Mouse (Mus musculus) embryo, embryonic 11.5 days (tissue): Measurements from ENCODE around the gene Gucy2c.

Experiments
- DNase-seq: peaks from one replicate; pipeline ENCODE4 v3.0.0-alpha.2; 2012; ENCODE audit warnings: low read depth, low spot score

Gene Gucy2c

DNA sequence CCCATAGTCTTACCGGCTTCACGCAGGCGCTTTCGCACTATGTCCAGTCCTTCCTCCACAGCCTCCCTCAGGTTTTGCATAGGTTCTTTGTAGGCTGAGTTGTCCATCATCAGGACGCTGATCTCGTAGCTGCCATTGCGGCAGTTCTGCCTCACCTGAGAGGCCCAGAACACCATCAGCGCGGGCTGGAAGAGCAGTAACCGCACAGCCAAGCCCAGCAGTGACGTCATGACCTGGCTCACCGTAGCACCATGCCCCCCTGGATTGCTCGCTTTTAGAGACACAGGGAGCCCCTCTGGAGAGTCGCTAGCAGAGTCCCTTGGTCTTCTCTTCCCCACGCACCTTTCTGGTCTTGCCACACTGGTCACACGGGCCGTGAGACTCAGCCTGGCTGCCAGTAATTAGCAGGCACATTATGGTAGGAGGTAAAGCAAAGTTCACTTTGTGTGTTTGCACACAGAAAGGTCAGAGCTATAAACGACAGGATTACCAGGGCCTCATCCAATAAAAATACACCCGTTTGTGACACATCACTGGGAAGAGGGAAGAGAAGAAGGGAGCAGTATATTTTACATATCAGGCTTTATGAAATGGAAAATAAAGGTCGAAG, at the start of gene Gucy2c:
Gucy2c (minus strand) TSS at position 389 of the 610 bp plus-strand sequence.
- no peak for DNase-seq

GRCm38 (mm10) chr6:136828681-136829080, 47.1 kb upstream of the Gucy2c start:
- no peak for DNase-seq

GRCm38 (mm10) chr6:136827881-136828561, 46.5 kb upstream of the Gucy2c start, which contains the start of gene Wbp11:
Gene Wbp11 (minus strand): TSS chr6:136828233.
- peak; percentile 91 for DNase-seq

- no peak for DNase-seq
Measured at GRCm38 (mm10) chr6:136827516-136827880, 45.9 kb upstream of the Gucy2c start, which contains the start of gene BC049715. Gene BC049715 (plus strand): TSS chr6:136827626.

- no peak for DNase-seq
Measured at GRCm38 (mm10) chr6:136827116-136827515, 45.6 kb upstream of the Gucy2c start.

- DNase-seq: no peak
Measured at GRCm38 (mm10) chr6:136824987-136825386, 43.4 kb upstream of the Gucy2c start.

DNA sequence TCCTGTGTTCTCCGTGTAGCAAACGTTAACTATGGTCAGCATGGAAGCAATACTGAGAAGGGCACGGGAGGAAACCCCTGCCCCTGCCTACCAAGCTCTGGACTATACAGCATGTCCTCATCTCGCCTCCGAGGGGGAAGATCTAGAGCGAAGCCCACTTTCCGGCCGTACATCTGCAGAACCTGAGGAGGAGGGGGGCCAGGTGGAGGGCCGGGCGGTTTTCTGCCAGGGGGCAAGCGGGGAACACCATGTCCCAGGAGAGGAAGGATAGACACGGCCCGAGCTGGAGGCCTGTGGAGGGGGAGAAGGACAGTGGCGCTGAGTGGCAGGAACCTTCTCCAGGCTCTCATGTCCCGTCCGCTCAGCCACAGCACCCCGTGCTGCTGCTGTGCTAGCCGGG, 39.5 kb upstream of the Gucy2c start:
- no peak for DNase-seq

GRCm38 (mm10) chr6:136820381-136820780, 38.8 kb upstream of the Gucy2c start:
- DNase-seq: no peak

GRCm38 (mm10) chr6:136817549-136817948, 36.0 kb upstream of the Gucy2c start:
- no peak for DNase-seq

GRCm38 (mm10) chr6:136816826-136817225, 35.3 kb upstream of the Gucy2c start:
- no peak for DNase-seq

GRCm38 (mm10) chr6:136815381-136815780, 33.8 kb upstream of the Gucy2c start:
- no peak for DNase-seq

DNA sequence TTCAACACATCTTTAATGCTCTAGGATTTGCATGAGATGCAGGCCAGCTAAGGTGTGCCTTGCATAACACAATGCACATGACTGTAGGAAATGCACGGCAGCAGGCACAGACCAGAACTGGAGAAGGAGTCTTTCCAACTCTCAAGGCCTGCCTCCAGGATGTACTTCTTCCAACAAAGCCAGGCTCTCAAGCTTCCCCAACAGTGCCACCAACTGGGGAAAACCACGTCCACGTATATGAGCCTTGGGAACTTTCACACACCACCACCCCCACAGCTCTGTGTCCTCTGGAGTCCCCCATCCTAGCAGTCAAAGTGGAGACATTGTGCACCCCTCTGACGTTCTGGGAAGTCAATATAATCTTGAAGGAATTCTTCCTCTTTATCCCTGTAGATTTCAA, 31.6 kb upstream of the Gucy2c start:
- DNase-seq: no peak

- DNase-seq: no peak
Measured at GRCm38 (mm10) chr6:136811196-136811595, 29.6 kb upstream of the Gucy2c start.

- no peak for DNase-seq
Measured at GRCm38 (mm10) chr6:136809673-136810072, 28.1 kb upstream of the Gucy2c start.

DNA sequence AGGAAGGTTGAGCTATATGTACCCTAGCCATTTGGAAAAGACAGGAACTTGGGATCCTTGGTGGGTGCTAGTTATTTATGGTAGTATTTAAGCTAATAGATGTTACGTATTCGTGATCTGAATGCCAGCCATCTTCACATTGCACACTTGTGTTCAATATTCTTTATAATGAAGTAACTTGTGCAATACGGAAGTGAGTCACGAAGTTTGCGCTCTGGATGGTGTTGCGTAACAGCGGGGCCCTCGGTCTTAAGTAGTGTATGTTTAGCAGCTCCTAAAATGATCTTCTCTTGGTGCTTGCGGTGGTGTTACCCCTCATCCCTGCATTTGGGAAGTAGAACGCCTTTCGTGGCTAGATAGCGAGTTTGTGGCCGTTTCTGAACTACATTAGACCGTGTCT, 27.5 kb upstream of the Gucy2c start:
- no peak for DNase-seq

DNA sequence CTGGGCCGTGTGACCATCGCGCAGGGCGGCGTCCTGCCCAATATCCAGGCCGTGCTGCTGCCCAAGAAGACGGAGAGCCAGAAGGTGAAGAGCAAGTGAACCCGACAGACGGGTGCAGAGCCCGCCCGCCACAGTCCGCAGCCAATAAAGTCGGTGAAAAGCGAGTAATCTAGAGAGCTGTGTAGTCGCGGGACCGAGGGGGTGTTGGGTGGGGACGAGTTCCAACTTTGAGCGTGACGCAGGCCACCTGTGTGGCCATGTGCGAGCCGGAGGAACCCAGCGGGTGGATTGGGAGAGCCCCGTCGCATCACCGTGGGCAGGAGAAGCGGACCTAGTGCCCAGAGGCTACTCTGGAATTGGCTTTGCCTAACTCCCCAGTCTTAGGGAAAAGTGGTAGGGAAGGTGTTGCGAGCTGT, 27.1 kb upstream of the Gucy2c start:
- no peak for DNase-seq

GRCm38 (mm10) chr6:136808014-136808417, 26.5 kb upstream of the Gucy2c start, which contains the start of gene H2afj:
Gene H2afj (plus strand): TSS chr6:136808244.
- DNase-seq: peak; percentile 91

DNA sequence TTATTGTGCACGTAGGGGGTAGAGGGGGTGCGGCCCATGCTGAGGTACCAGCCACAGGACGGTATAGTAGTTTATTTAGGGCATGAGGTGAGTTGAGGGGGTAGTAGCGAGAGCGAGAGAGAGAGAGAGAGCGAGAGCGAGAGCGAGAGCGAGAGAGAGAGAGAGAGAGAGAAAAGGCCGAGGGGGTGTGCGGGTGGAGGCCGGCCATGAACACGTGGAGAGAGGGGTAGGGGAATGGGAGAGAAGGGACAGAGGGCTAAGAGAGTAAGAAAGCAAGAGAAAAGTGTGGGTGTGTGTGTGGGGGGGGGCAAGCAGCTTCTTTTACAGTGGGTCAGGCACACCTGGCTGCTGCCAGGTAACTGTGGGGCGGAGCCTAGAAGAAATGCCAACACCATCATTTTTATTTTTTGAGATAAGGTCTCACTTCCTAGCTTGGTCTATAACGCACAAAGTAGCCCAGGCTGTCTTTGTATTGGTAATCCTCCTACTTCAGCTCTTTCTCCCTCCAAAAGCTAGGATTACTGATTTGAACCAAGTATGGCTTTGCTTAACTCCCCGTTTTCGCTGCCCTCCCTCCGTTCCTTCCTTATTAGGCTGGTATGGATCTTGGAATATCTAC, 25.9 kb upstream of the Gucy2c start:
- no peak for DNase-seq

- no peak for DNase-seq
Measured at GRCm38 (mm10) chr6:136806819-136807218, 25.3 kb upstream of the Gucy2c start.

GRCm38 (mm10) chr6:136805409-136805775, 23.8 kb upstream of the Gucy2c start:
- DNase-seq: no peak

DNA sequence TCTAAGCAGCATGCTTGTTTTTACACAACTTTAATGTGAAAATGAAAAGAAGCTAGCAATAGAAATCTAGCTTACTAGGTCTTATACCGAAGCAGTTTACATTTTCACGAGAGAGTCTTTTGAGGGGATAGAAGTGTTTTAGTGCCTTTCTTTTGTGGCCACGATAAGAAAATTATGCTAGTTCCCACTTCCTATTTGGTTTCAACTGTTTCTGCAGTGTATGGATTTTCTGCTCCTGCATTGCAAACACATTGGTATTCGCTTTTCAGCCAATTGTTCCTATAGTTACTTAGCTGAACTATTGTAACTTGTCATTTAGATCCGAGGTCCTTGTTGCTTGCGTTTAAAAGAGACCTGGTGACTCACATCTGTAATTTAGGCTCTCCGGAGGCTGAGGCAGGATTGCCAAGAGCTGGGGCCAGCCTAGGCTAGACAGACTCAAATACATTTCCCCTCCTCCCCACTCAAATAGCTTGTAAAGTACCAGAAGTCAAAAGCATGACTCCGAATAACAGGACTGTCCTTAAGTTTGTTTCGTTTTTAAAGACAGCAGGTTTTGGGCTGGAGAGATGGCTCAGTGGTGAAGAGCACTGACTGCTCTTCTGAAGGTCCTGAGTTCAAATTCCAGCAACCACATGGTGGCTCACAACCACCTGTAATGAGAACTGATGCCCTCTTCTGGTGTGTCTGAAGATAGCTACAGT, 23.3 kb upstream of the Gucy2c start:
- no peak for DNase-seq
